Mouse (Mus musculus): ENCODE data around the gene Tarbp1.

DNA sequence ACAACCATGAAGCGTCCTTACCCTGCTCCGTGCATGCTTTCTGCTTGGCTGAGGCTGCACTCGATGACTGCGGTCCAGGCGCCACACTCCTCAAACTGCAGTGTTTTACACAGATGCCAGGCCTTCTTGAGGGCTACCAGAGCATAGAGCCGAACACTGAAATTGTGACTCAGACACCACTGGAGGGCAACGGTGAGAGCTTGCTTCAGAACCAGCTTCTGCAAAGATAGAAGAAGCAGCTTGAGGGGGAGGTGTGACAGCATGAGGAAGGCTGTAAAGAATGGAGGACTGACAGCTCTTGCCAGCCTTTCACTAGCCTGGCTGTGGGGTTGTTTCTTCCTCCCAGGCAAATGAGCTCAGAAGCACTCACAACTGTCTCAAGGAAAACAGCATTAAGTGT is 41.0 kb downstream of the Tarbp1 start:
- no peak for TF ChIP-seq POLR2A (IDR thresholded peaks at IDR 0.05; ENCODE audit: control insufficient read depth, low read depth, low read length)
- no peak for TF ChIP-seq CTCF (IDR thresholded peaks at IDR 0.05; ENCODE audit: control insufficient read depth, insufficient read depth, insufficient replicate concordance, low read depth, low read length)
